Mouse (Mus musculus) CH12.LX (cell line): Measurements from ENCODE around the gene Polr3c.

Source experiments
- CTCF ChIP-seq, 2 experiments: IDR thresholded peaks in 1 of 2; conservative IDR thresholded peaks in 1 of 2; 2 replicates each; pipeline ENCODE4 v1.5.1; 2011 to 2012; ENCODE audit warnings: low read depth in 2 of 2, low read length in 2 of 2, improper control_type of control experiment in 1 of 2, inconsistent platforms in 1 of 2, mild to moderate bottlenecking in 1 of 2, moderate library complexity in 1 of 2
- EP300 ChIP-seq: IDR thresholded peaks from 2 replicates; pipeline ENCODE4 v1.6.1; 2011; ENCODE audit warnings: low read length, improper control_type of control experiment
- KAT2A ChIP-seq: IDR thresholded peaks from 2 replicates; pipeline ENCODE4 v1.6.1; 2012; ENCODE audit warnings: low read length, improper control_type of control experiment, inconsistent platforms; ENCODE audit not compliant: insufficient replicate concordance
- MAX ChIP-seq: IDR thresholded peaks from 2 replicates; pipeline ENCODE4 v1.6.1; 2011; ENCODE audit warnings: low read length, improper control_type of control experiment
- MAZ ChIP-seq: IDR thresholded peaks from 2 replicates; pipeline ENCODE4 v1.6.1; 2012; ENCODE audit warnings: low read depth, mild to moderate bottlenecking, inconsistent platforms, low read length, improper control_type of control experiment, moderate library complexity
- NELFE ChIP-seq: IDR thresholded peaks from 2 replicates; pipeline ENCODE4 v1.6.1; 2011; ENCODE audit warnings: low read depth, low read length, improper control_type of control experiment
- POLR2A ChIP-seq: IDR thresholded peaks from 2 replicates; pipeline ENCODE4 v1.6.1; 2011; ENCODE audit warnings: low read depth, mild to moderate bottlenecking, improper control_type of control experiment, low read length
- POLR2AphosphoS2 ChIP-seq: IDR thresholded peaks from 2 replicates; pipeline ENCODE4 v1.6.1; 2011; ENCODE audit warnings: low read depth, low read length, improper control_type of control experiment
- RCOR1 ChIP-seq: conservative IDR thresholded peaks from 2 replicates; pipeline ENCODE4 v1.6.1; 2012; ENCODE audit warnings: low read depth, mild to moderate bottlenecking, inconsistent platforms, low read length, improper control_type of control experiment
- USF1 ChIP-seq: IDR thresholded peaks from 2 replicates; pipeline ENCODE4 v1.6.1; 2014; ENCODE audit warnings: low read depth, mild to moderate bottlenecking, inconsistent platforms, low read length, improper control_type of control experiment
- ZMIZ1 ChIP-seq: IDR thresholded peaks from 2 replicates; pipeline ENCODE4 v1.6.1; 2012; ENCODE audit warnings: low read depth, mild to moderate bottlenecking, inconsistent platforms, low read length, improper control_type of control experiment
- ZNF384 ChIP-seq: IDR thresholded peaks from 2 replicates; pipeline ENCODE4 v1.6.1; 2012; ENCODE audit warnings: low read depth, low read length, improper control_type of control experiment, inconsistent platforms

DNA sequence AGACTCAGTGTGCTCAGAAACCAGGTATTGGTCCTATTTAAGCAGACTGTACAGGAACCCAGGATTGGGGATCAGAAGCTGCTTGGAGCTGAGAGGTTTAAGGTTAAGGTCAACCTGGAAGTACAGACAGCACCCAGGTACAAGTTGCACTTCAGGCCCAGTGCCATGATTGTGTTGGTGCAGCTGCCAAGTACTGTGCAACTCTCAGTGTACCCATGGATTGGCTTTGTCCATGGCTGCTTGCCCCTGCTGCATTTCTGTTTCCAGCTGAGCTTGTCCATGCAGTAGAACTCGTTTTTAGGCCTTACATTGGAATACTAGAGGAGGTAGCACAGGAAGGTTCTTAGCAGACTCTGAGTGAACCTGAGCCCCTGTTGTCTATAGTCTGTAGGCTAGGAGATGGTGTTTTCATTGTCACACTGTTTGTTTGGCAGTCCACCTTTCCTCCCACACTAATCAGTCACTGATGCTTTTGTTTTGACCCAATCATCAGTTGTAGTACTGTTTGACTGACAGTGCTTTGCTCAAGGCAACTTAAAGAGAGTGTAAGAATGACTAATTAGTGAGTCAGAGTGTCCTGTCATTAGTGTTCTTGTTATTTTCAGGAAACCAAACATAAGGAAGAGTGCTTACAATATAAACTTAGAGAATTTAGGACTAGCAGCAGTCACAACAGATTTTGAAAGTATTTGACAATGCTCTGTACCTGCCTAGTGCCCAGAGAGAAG is 9.7 kb upstream of the Polr3c start:
- TF ChIP-seq ZMIZ1 (no peak), POLR2A (no peak), MAX (no peak), CTCF (conservative IDR thresholded peaks at IDR 0.05 in 1 of 2, IDR thresholded peaks at IDR 0.05 in 1 of 2; ENCODE audit: low read depth in 2 of 2, low read length in 2 of 2) (no peak), RCOR1 (no peak), USF1 (no peak), EP300 (no peak), NELFE (no peak), KAT2A (no peak), POLR2AphosphoS2 (no peak), ZNF384 (no peak), MAZ (no peak)
